In the genomic region with DNA sequence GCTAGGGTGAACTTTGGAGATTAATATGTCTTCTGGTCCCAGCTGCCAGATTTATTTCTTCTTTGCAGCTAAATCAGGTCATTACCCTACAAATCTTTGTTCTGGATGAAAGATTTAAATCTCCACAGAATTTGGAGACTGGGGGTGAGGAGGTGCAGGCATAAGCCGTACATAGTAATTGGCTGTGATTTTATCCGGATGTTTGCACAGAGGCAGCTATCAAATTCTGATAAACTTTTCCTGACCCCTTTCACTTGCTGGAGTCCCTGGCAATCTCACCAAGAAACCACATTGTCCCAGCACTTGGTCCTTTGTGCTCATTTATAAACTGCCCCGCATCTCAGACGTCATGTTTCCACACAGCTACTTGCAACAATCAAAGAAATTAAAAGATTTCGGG, we compare ENCODE assay signal across 22 mouse cellular contexts.
DNase-seq lines count a peak whose midpoint lies in the region; ATAC-seq lines count a peak whose summit lies in the region.
"Had no signal": no experiment of that assay in that cellular context is flagged by ENCODE, and none has a peak within 500 bp of the region (broad histone marks: within the 10 kb centered on the region; RNA-seq: fewer than 3 reads in every experiment).

No protein-coding gene starts in this region.

- no peaks in the 10 kb centered on the region for H3K27me3 ChIP-seq in heart, embryonic 13.5 days (replicated peaks)
- H3K27me3 ChIP-seq in midbrain, embryonic 11.5 days (ENCODE audit: control insufficient read depth, insufficient read depth, low read length), result no peaks in the 10 kb centered on the region; the same call in 1 of the 2 replicates
- H3K27me3 ChIP-seq in midbrain, embryonic 15.5 days (replicated peaks), result no peaks in the 10 kb centered on the region
- no peaks in the 10 kb centered on the region for H3K27me3 ChIP-seq in kidney, embryonic 15.5 days
- H3K27me3 ChIP-seq: embryonic facial prominence, embryonic 12.5 days had no signal

- no peak overlapping the region for H3K4me3 ChIP-seq in heart, embryonic 13.5 days
- no peak overlapping the region for H3K4me3 ChIP-seq in midbrain, embryonic 11.5 days (ENCODE audit: low read depth, low read length)
- H3K4me3 ChIP-seq in midbrain, embryonic 15.5 days, result no peak overlapping the region
- no peak overlapping the region for H3K4me3 ChIP-seq in kidney, embryonic 15.5 days (replicated peaks)
- H3K4me3 ChIP-seq: embryonic facial prominence, embryonic 12.5 days; heart, adult 2 months; hindbrain, embryonic 10.5 days; myocyte had no signal

- 15% methylated on average over 5 of the region's 5 CpGs for WGBS in heart, embryonic 13.5 days
- 32% methylated on average over 5 of the region's 5 CpGs for WGBS in midbrain, embryonic 11.5 days
- 22% methylated on average over 5 of the region's 5 CpGs for WGBS in midbrain, embryonic 15.5 days
- 21% methylated on average over 5 of the region's 5 CpGs for WGBS in kidney, embryonic 15.5 days

- peaks cover 63% of the 10 kb centered on the region for H3K4me1 ChIP-seq in heart, embryonic 13.5 days
- peaks cover 25% of the 10 kb centered on the region for H3K4me1 ChIP-seq in midbrain, embryonic 11.5 days (ENCODE audit: control insufficient read depth, insufficient read depth, low read length)
- peaks cover 10% of the 10 kb centered on the region; the same call in 1 of the 2 replicates for H3K4me1 ChIP-seq in midbrain, embryonic 15.5 days
- H3K4me1 ChIP-seq in kidney, embryonic 15.5 days, result peaks cover 57% of the 10 kb centered on the region

- H3K27ac ChIP-seq in heart, embryonic 13.5 days (replicated peaks), result peak overlapping the region; percentile 70
- no peak overlapping the region for H3K27ac ChIP-seq in midbrain, embryonic 11.5 days (ENCODE audit: low read depth, low read length)
- H3K27ac ChIP-seq in midbrain, embryonic 15.5 days, result no peak overlapping the region
- H3K27ac ChIP-seq in kidney, embryonic 15.5 days, result peak overlapping the region; percentile 81
- H3K27ac ChIP-seq: heart, adult 2 months; hindbrain, postnatal 0 days; stomach, postnatal 0 days had no signal

- H3K9me3 ChIP-seq in heart, embryonic 13.5 days, result no peaks in the 10 kb centered on the region
- no peaks in the 10 kb centered on the region for H3K9me3 ChIP-seq in midbrain, embryonic 11.5 days (ENCODE audit: control insufficient read depth, low read length)
- H3K9me3 ChIP-seq in midbrain, embryonic 15.5 days, result no peaks in the 10 kb centered on the region
- no peaks in the 10 kb centered on the region for H3K9me3 ChIP-seq in kidney, embryonic 15.5 days (replicated peaks)
- H3K9me3 ChIP-seq: embryonic facial prominence, embryonic 12.5 days; hindbrain, embryonic 10.5 days had no signal

- H3K4me2 ChIP-seq in heart, embryonic 13.5 days, result peak overlapping the region; percentile 27
- no peak overlapping the region for H3K4me2 ChIP-seq in midbrain, embryonic 11.5 days
- H3K4me2 ChIP-seq in midbrain, embryonic 15.5 days, result no peak overlapping the region
- peak overlapping the region; percentile 10; the same call in 1 of the 2 replicates for H3K4me2 ChIP-seq in kidney, embryonic 15.5 days
- H3K4me2 ChIP-seq: embryonic facial prominence, embryonic 12.5 days had no signal

- no peaks in the 10 kb centered on the region for H3K36me3 ChIP-seq in heart, embryonic 13.5 days
- no peaks in the 10 kb centered on the region for H3K36me3 ChIP-seq in midbrain, embryonic 11.5 days (ENCODE audit: control insufficient read depth, insufficient read depth, low read length)
- no peaks in the 10 kb centered on the region for H3K36me3 ChIP-seq in midbrain, embryonic 15.5 days (replicated peaks)
- H3K36me3 ChIP-seq in kidney, embryonic 15.5 days, result no peaks in the 10 kb centered on the region
- H3K36me3 ChIP-seq: embryonic facial prominence, embryonic 12.5 days; hindbrain, embryonic 10.5 days had no signal

- H3K9ac ChIP-seq in heart, embryonic 13.5 days, result peak overlapping the region; percentile 44
- H3K9ac ChIP-seq in midbrain, embryonic 11.5 days (ENCODE audit: low read length), result no peak overlapping the region
- no peak overlapping the region for H3K9ac ChIP-seq in midbrain, embryonic 15.5 days
- no peak overlapping the region for H3K9ac ChIP-seq in kidney, embryonic 15.5 days
- H3K9ac ChIP-seq: embryonic facial prominence, embryonic 12.5 days had no signal

- no peak for ATAC-seq in heart, embryonic 13.5 days (ENCODE audit: extremely low read depth, insufficient number of reproducible peaks, low FRiP score, low TSS enrichment)
- ATAC-seq in midbrain, embryonic 11.5 days (ENCODE audit: low FRiP score), result no peak
- no peak for ATAC-seq in midbrain, embryonic 15.5 days (replicated peaks)
- ATAC-seq in kidney, embryonic 15.5 days (replicated peaks; ENCODE audit: low FRiP score), result peak; percentile 67
- ATAC-seq: hindbrain, postnatal 0 days; intestine, postnatal 0 days had no signal

- no peak for DNase-seq in heart, adult 9 months (ENCODE audit: low spot score in 2 of 2)
- peak; percentile 81 for DNase-seq in midbrain, embryonic 11.5 days (ENCODE audit: low spot score, missing footprints)
- no peak for DNase-seq in right cerebral cortex, postnatal 4 days
- no peak for DNase-seq in embryo, embryonic 9.5 days (ENCODE audit: extremely low spot score)
- DNase-seq: adrenal gland, adult 2 months; cerebellum, adult 2 months; cerebellum, postnatal 36 days; gastrocnemius, postnatal 10 days; heart, adult 2 months; layer of hippocampus, postnatal 36 days; liver; lung, postnatal 10 days; midbrain, embryonic 14.5 days had no signal

Comparison
In these comparisons a context has a peak if more than half of its experiments do, and no peak if none do; other contexts are left out.
1. H3K27ac ChIP-seq: peak in heart, embryonic 13.5 days (single experiment) and kidney, embryonic 15.5 days (single experiment); none in midbrain, embryonic 11.5 days (single experiment) and midbrain, embryonic 15.5 days (single experiment).
2. H3K4me2 ChIP-seq: peak in heart, embryonic 13.5 days (single experiment) and kidney, embryonic 15.5 days (single experiment); none in midbrain, embryonic 11.5 days (single experiment) and midbrain, embryonic 15.5 days (single experiment).